Mouse (Mus musculus) E14TG2a.4 (cell line): ENCODE measurements at regions not wholly inside any gene's neighbourhood (a gene's known extent, or its start where the extent isn't known, plus 50 kb on each side); places are given as distances from the start of the nearest gene placed in this dataset.

Experiments used
- CTCF ChIP-seq: conservative IDR thresholded peaks from 2 replicates; pipeline ENCODE4 v1.5.1; 2014; ENCODE audit warnings: low read length
- NANOG ChIP-seq: IDR thresholded peaks from 2 replicates; pipeline ENCODE4 v1.6.1; 2014; ENCODE audit warnings: borderline replicate concordance, low read length, mixed read lengths
- POU5F1 ChIP-seq: IDR thresholded peaks from 2 replicates; pipeline ENCODE4 v1.6.1; 2014; ENCODE audit warnings: low read length, borderline replicate concordance

DNA sequence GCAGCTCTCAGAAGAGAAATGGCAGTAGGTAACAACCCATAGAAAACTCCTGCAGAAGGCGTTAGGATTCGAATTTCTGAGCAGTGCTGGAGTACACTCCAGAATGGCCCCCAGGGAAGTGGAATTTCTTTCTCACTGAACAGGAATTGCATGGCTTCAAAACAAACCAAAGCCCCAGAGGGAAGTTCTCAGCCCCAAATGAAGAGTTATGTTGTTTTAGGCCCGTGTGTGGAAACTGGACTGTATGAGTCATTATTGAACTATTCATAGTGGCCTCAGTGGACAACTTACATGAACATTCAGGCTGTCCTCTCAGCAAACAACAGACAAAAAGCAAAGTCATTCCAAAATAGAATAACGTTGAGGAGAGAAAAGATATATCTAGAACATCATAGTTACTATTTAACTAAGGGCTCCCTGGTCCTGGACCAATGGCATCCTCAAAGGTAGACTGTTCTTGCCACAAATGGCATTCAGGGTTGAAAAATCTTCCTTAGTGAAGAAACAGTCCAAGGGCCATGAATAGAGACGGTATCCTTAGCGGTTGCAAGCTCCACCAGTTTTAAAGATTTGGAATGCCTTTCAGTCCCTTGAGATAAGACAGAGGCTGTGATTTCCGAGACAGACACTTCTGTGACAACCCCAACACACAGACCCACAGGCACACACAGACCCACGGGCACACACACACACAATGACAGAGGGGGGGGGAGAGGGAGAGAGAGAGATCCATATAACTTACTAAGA lies 235.0 kb upstream of the Nt5e start:
- TF ChIP-seq CTCF (no peak), POU5F1 (no peak), NANOG (no peak)
